Mouse (Mus musculus) forebrain, embryonic 13.5 days (tissue): ENCODE data around the gene Pfkm. TPM values are rescaled to one million over a fixed set of nuclear protein-coding genes. Genes with fewer than 3 reads are reported as not detected.
A peak's percentile ranks its signal among the peaks of the same experiment; 100 is the strongest.

Source experiments
- ATAC-seq: fragments of 200-750 bp; cut with Nextera tagmentation; 2 replicates; pipeline ENCODE4 v1.8.0; 2017
- H3K27ac ChIP-seq: fragments of 300-500 bp; sonication (generic); 2 replicates; pipeline ENCODE4 v1.5.1; 2015; ENCODE audit warnings: inconsistent platforms, mild to moderate bottlenecking, moderate library complexity
- H3K27me3 ChIP-seq: fragments of 300-500 bp; sonication (generic); 2 replicates; pipeline ENCODE4 v1.6.1; 2015; ENCODE audit warnings: mild to moderate bottlenecking, inconsistent platforms
- H3K36me3 ChIP-seq: fragments of 300-500 bp; sonication (generic); 2 replicates; pipeline ENCODE4 v1.6.1; 2015; ENCODE audit warnings: mild to moderate bottlenecking, inconsistent platforms; ENCODE audit not compliant: poor library complexity, severe bottlenecking
- H3K4me1 ChIP-seq: fragments of 300-500 bp; sonication (generic); 2 replicates; pipeline ENCODE4 v1.6.1; 2015; ENCODE audit warnings: inconsistent platforms
- H3K4me2 ChIP-seq: fragments of 300-500 bp; sonication (generic); 2 replicates; pipeline ENCODE4 v1.6.1; 2015; ENCODE audit warnings: inconsistent platforms, mild to moderate bottlenecking, moderate library complexity
- H3K4me3 ChIP-seq: fragments of 300-500 bp; sonication (generic); 2 replicates; pipeline ENCODE4 v1.5.1; 2015; ENCODE audit warnings: mild to moderate bottlenecking, inconsistent platforms
- H3K9ac ChIP-seq: fragments of 300-500 bp; sonication (generic); 2 replicates; pipeline ENCODE4 v1.6.1; 2015; ENCODE audit warnings: mild to moderate bottlenecking, inconsistent platforms
- H3K9me3 ChIP-seq: fragments of 300-500 bp; sonication (generic); replicated peaks from 2 replicates; pipeline ENCODE4 v1.6.1; 2016; ENCODE audit warnings: inconsistent platforms
- WGBS: fragments of 180-500 bp; shearing (Covaris S2); methylation state at CpG from one replicate; pipeline ENCODE4 v1.1.7; 2015; 5-methylcytosine and 5-hydroxymethylcytosine counted together
- polyA plus RNA-seq: library from polyadenylated mRNA; unstranded; fragments of >200 nt; fragmentation: Nextera tagmentation; extraction: Ambion mirVana; gene quantifications from 2 replicates; pipeline ENCODE4 v1.2.1, GENCODE M21; 2015

Pfkm gene
- 57.7 and 67.5 TPM in 2 replicates for polyA plus RNA-seq

DNA sequence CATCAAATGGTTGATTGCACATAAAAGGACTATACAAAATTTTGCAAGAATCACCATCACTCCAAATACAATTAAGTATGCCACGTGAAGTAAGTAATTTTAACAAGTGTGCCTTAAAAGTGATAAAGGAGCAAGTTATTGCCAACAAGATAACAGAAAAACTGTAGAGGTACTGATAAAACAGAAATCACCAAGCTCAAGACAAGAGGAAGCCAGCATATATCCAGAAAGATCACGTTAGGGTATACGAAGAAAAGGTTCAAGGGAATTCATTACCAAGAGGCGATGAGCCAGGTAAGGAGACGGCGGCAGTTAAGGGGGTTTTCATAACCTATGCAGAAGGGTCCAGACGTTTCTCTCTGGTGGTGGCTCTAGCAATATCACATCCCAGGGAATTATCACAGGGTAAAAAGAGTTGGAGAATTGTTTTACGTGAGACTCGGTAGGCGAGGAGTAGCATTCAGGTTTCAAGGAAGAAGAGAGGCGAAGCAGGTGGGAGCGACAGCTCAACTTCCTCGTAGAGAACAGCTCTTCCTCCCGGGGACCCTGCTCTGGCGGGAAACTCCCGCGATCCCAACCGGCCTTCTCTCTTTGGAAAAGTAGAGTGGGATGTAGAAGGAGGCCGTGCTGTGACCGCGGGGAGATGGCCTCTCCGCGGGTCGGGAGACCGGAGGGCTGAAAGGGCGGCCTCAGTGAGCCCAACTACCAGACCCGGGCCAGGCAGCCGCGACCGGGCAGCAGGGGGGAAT lies at the start of gene Pfkm:
Gene Pfkm (plus strand): TSS at position 218 of the 749 bp plus-strand sequence.
- peaks cover 17% of the 10 kb centered on the region for H3K36me3 ChIP-seq
- H3K9ac ChIP-seq = peak within 1 kb of the TSS; percentile 91
- WGBS = 2% methylated on average over 30 of the region's 30 CpGs
- peaks cover 21% of the 10 kb centered on the region for H3K4me1 ChIP-seq
- H3K27me3 ChIP-seq = no peaks in the 10 kb centered on the region
- peak within 1 kb of the TSS; percentile 77 for H3K4me2 ChIP-seq
- peak within 1 kb of the TSS; percentile 95 for H3K4me3 ChIP-seq
- no peak for ATAC-seq
- no peaks in the 10 kb centered on the region for H3K9me3 ChIP-seq
- H3K27ac ChIP-seq = peak within 1 kb of the TSS; percentile 94

GRCm38 (mm10) chr15:98043967-98044366 lies 48.4 kb upstream of the Pfkm start:
- no peak overlapping the region for H3K9ac ChIP-seq
- H3K27ac ChIP-seq = no peak overlapping the region
- H3K4me3 ChIP-seq = no peak overlapping the region
- no peaks in the 10 kb centered on the region for H3K4me1 ChIP-seq
- 96% methylated on average over 6 of the region's 6 CpGs for WGBS
- peaks cover 92% of the 10 kb centered on the region for H3K36me3 ChIP-seq
- H3K4me2 ChIP-seq = no peak overlapping the region
- H3K27me3 ChIP-seq = no peaks in the 10 kb centered on the region
- ATAC-seq = no peak
- H3K9me3 ChIP-seq = no peaks in the 10 kb centered on the region

DNA sequence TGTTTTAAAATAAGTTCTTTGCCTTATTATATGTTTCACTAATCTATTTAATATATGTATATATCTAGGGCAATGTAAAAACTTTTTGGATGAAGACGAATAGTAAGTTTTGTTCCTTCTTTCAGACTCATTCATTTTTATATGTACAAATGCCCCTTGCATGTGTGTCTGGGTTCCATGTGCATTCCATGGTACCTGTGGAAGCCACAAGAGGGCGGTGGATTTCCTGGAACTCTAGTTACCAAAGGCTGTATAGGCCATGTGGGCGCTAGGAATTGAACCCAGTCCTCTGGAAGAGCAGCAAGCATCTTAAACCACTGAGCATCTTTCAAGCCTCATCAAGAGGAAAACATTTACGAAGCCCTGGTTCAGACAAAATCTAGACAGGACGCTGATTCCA lies 48.0 kb upstream of the Pfkm start:
- no peaks in the 10 kb centered on the region for H3K27me3 ChIP-seq
- no peak overlapping the region for H3K4me2 ChIP-seq
- no peak overlapping the region for H3K27ac ChIP-seq
- peaks cover 93% of the 10 kb centered on the region for H3K36me3 ChIP-seq
- H3K9ac ChIP-seq = no peak overlapping the region
- H3K4me3 ChIP-seq = no peak overlapping the region
- no peaks in the 10 kb centered on the region for H3K9me3 ChIP-seq
- no peak for ATAC-seq
- no peaks in the 10 kb centered on the region for H3K4me1 ChIP-seq
- 91% methylated on average over 5 of the region's 5 CpGs for whole genome bisulfite sequencing

DNA sequence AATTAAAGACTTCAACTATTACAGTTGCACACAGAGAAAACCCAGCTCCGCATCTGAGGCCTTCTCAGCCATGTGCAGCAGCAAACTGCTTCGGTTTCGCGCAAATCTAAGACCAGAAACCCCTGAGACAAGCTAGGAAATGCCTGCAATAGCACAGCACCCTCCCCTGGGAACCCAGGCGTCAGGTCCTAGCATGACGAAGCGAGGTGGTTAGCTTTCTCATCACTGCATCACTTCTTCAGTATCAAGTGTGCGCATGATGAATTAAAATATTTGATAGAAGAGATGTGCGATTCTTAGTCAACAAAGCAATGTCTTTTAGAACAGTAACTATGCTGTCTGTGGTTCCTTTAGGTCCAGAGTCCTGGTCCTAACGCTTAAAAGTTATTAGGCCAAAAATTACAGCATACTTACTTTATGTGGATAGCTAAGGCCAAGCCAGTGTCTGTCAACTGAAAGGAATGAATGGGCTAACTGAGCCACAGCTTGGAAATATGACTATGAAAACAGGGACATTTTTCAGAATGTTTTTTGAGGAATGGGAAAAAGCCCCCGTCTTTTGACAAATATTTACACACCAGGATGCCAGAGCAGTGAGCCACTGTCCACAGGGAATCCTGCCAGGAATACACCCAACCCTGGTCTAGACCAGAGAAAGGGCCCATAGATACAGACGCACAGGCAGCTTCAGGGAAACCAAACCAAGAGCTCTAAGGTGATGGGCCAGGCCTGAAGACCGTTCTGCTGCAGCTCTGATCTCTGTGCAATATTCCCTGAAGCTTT lies 43.3 kb upstream of the Pfkm start:
- Histone ChIP-seq H3K36me3 (peaks cover 86% of the 10 kb centered on the region), H3K9ac (no peak overlapping the region), H3K9me3 (no peaks in the 10 kb centered on the region), H3K4me1 (no peaks in the 10 kb centered on the region), H3K4me3 (no peak overlapping the region), H3K4me2 (no peak overlapping the region), H3K27ac (no peak overlapping the region), H3K27me3 (no peaks in the 10 kb centered on the region)
- no peak for ATAC-seq
- 94% methylated on average over 13 of the region's 13 CpGs for WGBS

- Histone ChIP-seq H3K9me3 (no peaks in the 10 kb centered on the region), H3K4me1 (no peaks in the 10 kb centered on the region), H3K27ac (no peak overlapping the region), H3K9ac (no peak overlapping the region), H3K4me3 (no peak overlapping the region), H3K4me2 (no peak overlapping the region), H3K27me3 (no peaks in the 10 kb centered on the region), H3K36me3 (peaks cover 75% of the 10 kb centered on the region)
- WGBS = 91% methylated on average over 5 of the region's 5 CpGs
- ATAC-seq = no peak
Measured at GRCm38 (mm10) chr15:98051685-98052084, 40.7 kb upstream of the Pfkm start.

DNA sequence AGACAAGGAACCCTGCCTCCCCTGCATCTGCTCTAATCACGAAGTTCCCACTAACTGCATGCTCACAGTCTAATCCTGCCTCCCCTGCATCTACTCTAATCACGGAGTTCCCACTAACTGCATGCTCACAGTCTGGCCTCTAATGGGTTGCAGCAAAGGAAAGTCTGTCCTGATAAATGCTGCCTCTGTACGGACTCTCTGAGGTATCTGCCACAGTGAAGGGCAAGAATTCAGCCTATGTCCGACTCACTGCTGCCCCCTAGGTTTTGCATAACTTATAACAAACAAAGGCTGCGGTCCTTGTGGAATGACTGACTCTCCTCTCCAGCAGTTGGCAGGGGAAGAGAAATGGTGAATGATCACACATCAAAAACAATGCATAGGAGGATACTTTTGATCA lies 37.1 kb upstream of the Pfkm start:
- 0 out of 2 replicates have a peak, but pooled peaks have one; percentile 41 for ATAC-seq

GRCm38 (mm10) chr15:98065881-98066280 lies 26.5 kb upstream of the Pfkm start:
- ATAC-seq = no peak
- H3K4me2 ChIP-seq = no peak overlapping the region
- H3K27ac ChIP-seq = no peak overlapping the region
- peaks cover 82% of the 10 kb centered on the region for H3K36me3 ChIP-seq
- no peak overlapping the region for H3K4me3 ChIP-seq
- no peaks in the 10 kb centered on the region for H3K9me3 ChIP-seq
- H3K9ac ChIP-seq = no peak overlapping the region
- H3K4me1 ChIP-seq = no peaks in the 10 kb centered on the region
- H3K27me3 ChIP-seq = no peaks in the 10 kb centered on the region
- 93% methylated on average over 5 of the region's 5 CpGs for WGBS

More for the DNA sequence above, 37.1 kb upstream of the Pfkm start:
- H3K36me3 ChIP-seq = peaks cover 70% of the 10 kb centered on the region
- no peak overlapping the region for H3K4me2 ChIP-seq
- H3K9ac ChIP-seq = no peak overlapping the region
- H3K27me3 ChIP-seq = no peaks in the 10 kb centered on the region
- 25% methylated on average over 5 of the region's 5 CpGs for WGBS
- no peak overlapping the region for H3K4me3 ChIP-seq
- no peaks in the 10 kb centered on the region for H3K9me3 ChIP-seq
- no peak overlapping the region for H3K27ac ChIP-seq
- no peaks in the 10 kb centered on the region for H3K4me1 ChIP-seq

DNA sequence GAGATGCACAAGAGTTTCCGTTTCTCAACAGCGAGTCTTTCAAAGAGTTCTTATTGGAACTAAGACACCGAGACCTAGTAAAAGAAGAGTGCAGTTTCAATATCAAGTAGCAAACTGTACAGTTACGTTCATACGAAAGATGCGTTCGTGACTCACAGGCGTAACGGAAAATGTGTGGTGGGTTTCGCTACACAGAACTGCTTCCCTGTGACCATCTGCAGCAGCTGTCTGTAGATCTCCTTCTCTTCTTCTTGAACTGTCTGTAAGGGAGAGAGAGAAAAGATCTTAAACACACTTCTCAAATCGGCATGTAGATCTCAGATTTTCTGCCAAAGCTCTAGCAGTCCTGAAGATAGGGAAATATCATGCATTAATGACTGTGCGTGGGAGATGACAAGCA lies 25.8 kb upstream of the Pfkm start:
- H3K4me3 ChIP-seq = no peak overlapping the region
- ATAC-seq = no peak
- peaks cover 80% of the 10 kb centered on the region for H3K36me3 ChIP-seq
- no peaks in the 10 kb centered on the region for H3K4me1 ChIP-seq
- no peaks in the 10 kb centered on the region for H3K27me3 ChIP-seq
- H3K9ac ChIP-seq = no peak overlapping the region
- no peaks in the 10 kb centered on the region for H3K9me3 ChIP-seq
- no peak overlapping the region for H3K27ac ChIP-seq
- H3K4me2 ChIP-seq = no peak overlapping the region
- WGBS = 95% methylated on average over 12 of the region's 12 CpGs

DNA sequence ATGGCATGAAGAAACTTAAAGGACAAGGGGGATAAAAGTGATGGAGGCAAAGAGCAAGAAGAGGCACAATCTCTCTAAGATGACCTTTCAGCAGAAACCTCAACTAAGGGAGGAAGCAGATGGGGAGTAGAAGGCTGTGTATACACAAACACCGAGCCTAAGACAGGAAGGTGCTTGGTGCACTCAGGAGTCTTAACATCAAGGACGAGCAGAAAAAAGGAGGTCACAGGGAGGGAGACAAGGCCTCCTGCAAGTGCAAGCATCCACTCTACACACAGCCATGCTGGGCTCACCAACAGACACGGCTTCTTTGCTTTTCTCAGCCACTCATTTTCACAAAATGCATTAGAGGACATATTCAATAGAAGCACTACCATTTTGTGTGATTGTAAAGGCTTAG lies 24.9 kb upstream of the Pfkm start:
- ATAC-seq = no peak
- 65% methylated on average over 3 of the region's 3 CpGs for WGBS
- Histone ChIP-seq H3K4me1 (no peaks in the 10 kb centered on the region), H3K27me3 (no peaks in the 10 kb centered on the region), H3K9ac (no peak overlapping the region), H3K9me3 (no peaks in the 10 kb centered on the region), H3K4me2 (no peak overlapping the region), H3K36me3 (peaks cover 82% of the 10 kb centered on the region), H3K27ac (no peak overlapping the region), H3K4me3 (no peak overlapping the region)

DNA sequence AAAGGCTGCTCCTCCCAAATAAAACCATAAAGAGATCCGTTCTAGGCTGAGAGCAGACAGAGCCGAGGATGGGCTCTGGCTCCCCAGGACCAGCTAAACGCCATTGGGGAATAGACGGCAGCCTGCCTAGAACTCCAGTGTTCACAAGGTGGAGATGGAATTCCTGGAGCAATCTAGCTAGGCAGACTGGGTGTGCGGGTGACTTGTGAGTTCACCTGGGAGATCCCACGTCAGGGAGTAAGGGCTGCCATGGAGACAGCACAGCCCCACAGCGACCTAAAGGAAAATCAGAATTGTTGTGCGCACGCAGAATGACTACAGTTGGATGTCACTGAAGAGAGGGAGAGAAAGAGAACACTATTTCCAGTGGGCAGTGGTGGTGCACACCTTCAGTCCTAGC lies 23.9 kb upstream of the Pfkm start:
- no peaks in the 10 kb centered on the region for H3K4me1 ChIP-seq
- no peaks in the 10 kb centered on the region for H3K27me3 ChIP-seq
- WGBS = 89% methylated on average over 9 of the region's 9 CpGs
- peaks cover 80% of the 10 kb centered on the region for H3K36me3 ChIP-seq
- no peak overlapping the region for H3K4me2 ChIP-seq
- no peaks in the 10 kb centered on the region for H3K9me3 ChIP-seq
- H3K4me3 ChIP-seq = no peak overlapping the region
- H3K27ac ChIP-seq = no peak overlapping the region
- H3K9ac ChIP-seq = no peak overlapping the region
- ATAC-seq = no peak

DNA sequence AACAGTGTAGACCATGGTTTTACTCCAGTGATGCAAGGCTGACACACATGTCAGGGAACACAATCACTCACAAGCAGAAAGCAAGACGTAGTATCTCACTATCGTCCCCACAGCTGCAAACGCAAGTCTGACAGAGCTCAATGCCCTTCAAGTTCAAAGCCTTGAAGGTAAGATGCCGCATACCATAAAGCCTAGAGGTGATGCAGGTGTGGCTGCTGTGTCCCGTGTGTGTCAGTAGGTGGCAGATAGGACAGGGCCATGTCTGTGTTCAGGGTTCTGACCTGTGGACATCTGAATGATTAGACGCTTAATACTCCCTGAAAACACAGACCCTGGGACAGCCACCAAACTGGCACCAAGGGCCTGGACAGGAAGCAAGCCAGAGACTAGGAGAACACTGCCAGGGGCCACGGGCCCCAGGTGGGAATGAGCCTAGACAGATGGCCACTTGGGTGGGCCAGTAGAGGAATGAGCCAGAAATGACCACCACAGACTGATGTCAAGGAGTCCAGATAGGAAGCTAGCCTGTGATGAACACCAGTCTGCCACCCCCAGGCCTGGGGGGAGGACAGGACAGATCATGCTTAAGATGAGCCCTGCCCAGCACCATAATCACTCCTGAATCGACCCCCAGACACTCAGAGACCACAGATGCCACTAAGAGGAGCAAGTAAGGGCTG lies 22.7 kb upstream of the Pfkm start:
- Histone ChIP-seq H3K4me3 (no peak overlapping the region), H3K27me3 (no peaks in the 10 kb centered on the region), H3K4me1 (no peaks in the 10 kb centered on the region), H3K9me3 (no peaks in the 10 kb centered on the region), H3K9ac (no peak overlapping the region), H3K4me2 (no peak overlapping the region), H3K27ac (no peak overlapping the region), H3K36me3 (peaks cover 80% of the 10 kb centered on the region)
- 88% methylated on average over 8 of the region's 8 CpGs for WGBS
- ATAC-seq = no peak

- Histone ChIP-seq H3K4me1 (no peaks in the 10 kb centered on the region), H3K27ac (no peak overlapping the region), H3K36me3 (peaks cover 81% of the 10 kb centered on the region), H3K9ac (no peak overlapping the region), H3K9me3 (no peaks in the 10 kb centered on the region), H3K4me2 (no peak overlapping the region), H3K27me3 (no peaks in the 10 kb centered on the region), H3K4me3 (no peak overlapping the region)
- WGBS = 90% methylated on average over 3 of the region's 3 CpGs
- ATAC-seq = no peak
Measured at GRCm38 (mm10) chr15:98070376-98070775, 22.0 kb upstream of the Pfkm start.
